Mouse (Mus musculus) kidney, adult 2 months (tissue): Measurements from ENCODE around the gene Cdsn.

Source experiments
- CTCF ChIP-seq: fragments of 200-500 bp; conservative IDR thresholded peaks from 2 replicates; pipeline ENCODE4 v1.5.1; 2011; ENCODE audit warnings: low read depth, mild to moderate bottlenecking, control low read depth, low read length, moderate library complexity, mixed read lengths; ENCODE audit not compliant: insufficient read depth, insufficient read length
- POLR2A ChIP-seq: fragments of 200-500 bp; IDR thresholded peaks from one replicate; pipeline ENCODE4 v1.6.1; 2011; ENCODE audit warnings: low read depth, low read length, control low read depth

- TF ChIP-seq POLR2A (no peak), CTCF (no peak)
These were observed 19.5 kb downstream of the Cdsn start for GRCm38 (mm10) chr17:35571477-35571876.
